9 mouse cellular contexts compared by ENCODE assay signal in the genomic region with DNA sequence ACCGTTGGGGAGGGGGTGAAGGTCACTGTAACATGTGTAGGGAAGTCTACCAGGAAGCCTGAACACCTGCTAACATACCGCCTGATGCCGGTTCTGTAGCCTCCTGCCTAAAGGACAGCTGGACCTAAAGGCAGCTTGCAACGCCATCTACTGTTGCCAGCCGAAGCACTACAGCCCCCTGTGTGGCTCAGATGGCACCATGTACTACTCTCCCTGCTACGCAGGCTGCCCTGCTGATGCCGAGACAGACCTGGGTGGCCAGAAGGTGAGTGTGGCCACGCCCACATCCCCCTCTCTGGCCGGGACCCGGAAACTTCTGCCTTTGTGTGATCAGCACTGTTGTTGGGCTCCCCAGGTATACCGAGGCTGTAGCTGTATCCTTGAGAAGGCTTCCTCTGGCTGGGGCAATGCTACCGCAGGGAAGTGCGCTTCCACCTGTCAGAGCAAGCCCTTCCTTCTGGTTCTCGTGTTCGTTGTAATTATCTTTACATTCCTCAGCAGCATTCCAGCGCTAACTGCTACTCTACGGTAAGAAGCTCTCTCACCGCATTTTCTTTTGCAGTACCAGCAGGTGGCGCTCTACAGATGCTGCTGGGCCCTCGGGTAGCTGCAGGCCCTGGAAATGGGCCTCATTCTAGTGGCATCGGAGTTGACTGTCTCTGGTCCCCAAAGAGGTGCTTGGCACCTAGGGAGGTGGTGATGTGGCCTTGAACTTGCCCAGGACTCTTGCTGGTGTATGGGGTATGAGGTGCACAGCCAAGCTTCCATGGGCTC. TPM values are rescaled to one million over a fixed set of nuclear protein-coding genes. Genes with fewer than 3 reads are reported as not detected.
DNase-seq lines count a peak whose midpoint lies in the region; ATAC-seq and TF ChIP-seq lines count a peak whose summit lies in the region.
"Had no signal": no experiment of that assay in that cellular context is flagged by ENCODE, and none has a peak within 500 bp of the region (broad histone marks: within the 10 kb centered on the region; RNA-seq: fewer than 3 reads in every experiment).

No protein-coding gene starts in this region.

- DNase-seq in heart, adult 2 months = no peak
- DNase-seq in heart, adult 8-10 months (ENCODE audit: low spot score) = no peak
- peak; percentile 75 for DNase-seq in brain, embryonic 14.5 days (ENCODE audit: low read depth)
- DNase-seq in limb, embryonic 11.5 days (ENCODE audit: low spot score) = peak; percentile 73

- intact Hi-C loops in heart, adult 2 months (cut with DNase I) = loop anchor here (1.0 to 5.0 kb wide), 3 partner anchors 106 to 305 kb away; a partner anchor contains a TSS

- H3K27ac ChIP-seq in heart, adult 2 months = no peak overlapping the region
- no peak overlapping the region for H3K27ac ChIP-seq in heart, embryonic 13.5 days (replicated peaks)
- H3K27ac ChIP-seq in limb, embryonic 11.5 days (replicated peaks; ENCODE audit: low read depth, low read length) = no peak overlapping the region
- no peak overlapping the region for H3K27ac ChIP-seq in midbrain, embryonic 16.5 days (ENCODE audit: low read length)
- H3K27ac ChIP-seq: embryonic facial prominence, embryonic 15.5 days had no signal

- no peaks in the 10 kb centered on the region for H3K36me3 ChIP-seq in heart, adult 2 months (ENCODE audit: control insufficient read depth, insufficient read depth, low read length)
- H3K36me3 ChIP-seq in E14TG2a.4 (ENCODE audit: insufficient read depth, low read length) = peaks cover 48% of the 10 kb centered on the region
- H3K36me3 ChIP-seq in heart, embryonic 13.5 days = no peaks in the 10 kb centered on the region
- H3K36me3 ChIP-seq in limb, embryonic 11.5 days (ENCODE audit: control insufficient read depth, insufficient read depth, low read length) = no peaks in the 10 kb centered on the region
- H3K36me3 ChIP-seq in midbrain, embryonic 16.5 days (ENCODE audit: control insufficient read depth, insufficient read depth, low read length) = no peaks in the 10 kb centered on the region
- H3K36me3 ChIP-seq: embryonic facial prominence, embryonic 15.5 days had no signal

- WGBS in heart, adult 2 months = 14% methylated on average over 21 of the region's 21 CpGs
- whole genome bisulfite sequencing in heart, embryonic 13.5 days = 8% methylated on average over 21 of the region's 21 CpGs
- 6% methylated on average over 21 of the region's 21 CpGs for WGBS in limb, embryonic 11.5 days
- WGBS in midbrain, embryonic 16.5 days = 5% methylated on average over 21 of the region's 21 CpGs

- no peak for TF ChIP-seq EP300 in heart, adult 2 months (IDR thresholded peaks at IDR 0.05; ENCODE audit: insufficient read depth, low read depth, low read length)

- no peak overlapping the region for H3K4me3 ChIP-seq in heart, adult 2 months
- H3K4me3 ChIP-seq in E14TG2a.4 (replicated peaks; ENCODE audit: low read length) = peak overlapping the region; percentile 63
- H3K4me3 ChIP-seq in heart, embryonic 13.5 days = no peak overlapping the region
- H3K4me3 ChIP-seq in limb, embryonic 11.5 days (ENCODE audit: low read depth, low read length) = no peak overlapping the region
- no peak overlapping the region for H3K4me3 ChIP-seq in midbrain, embryonic 16.5 days (ENCODE audit: low read depth, low read length)
- H3K4me3 ChIP-seq: embryonic facial prominence, embryonic 15.5 days had no signal

- H3K27me3 ChIP-seq in heart, adult 2 months (ENCODE audit: control insufficient read depth, insufficient read depth, low read length) = no peaks in the 10 kb centered on the region
- peaks cover 13% of the 10 kb centered on the region; the same call in 1 of the 2 replicates for H3K27me3 ChIP-seq in E14TG2a.4 (ENCODE audit: insufficient read depth, low read length)
- peaks cover 18% of the 10 kb centered on the region for H3K27me3 ChIP-seq in heart, embryonic 13.5 days (replicated peaks)
- 0 out of 2 replicates have a peak, but pooled peaks cover 4% of the 10 kb centered on the region for H3K27me3 ChIP-seq in limb, embryonic 11.5 days (ENCODE audit: control insufficient read depth, insufficient read depth, low read length)
- H3K27me3 ChIP-seq in midbrain, embryonic 16.5 days (ENCODE audit: control insufficient read depth, insufficient read depth, low read depth, low read length) = no peaks in the 10 kb centered on the region

- ATAC-seq in heart, embryonic 13.5 days (ENCODE audit: extremely low read depth, insufficient number of reproducible peaks, low FRiP score, low TSS enrichment) = no peak
- peak; percentile 52 for ATAC-seq in limb, embryonic 11.5 days (ENCODE audit: insufficient number of reproducible peaks, low FRiP score, low TSS enrichment, low read depth)
- ATAC-seq in midbrain, embryonic 16.5 days = peak; percentile 57
- ATAC-seq in erythroid progenitor cell, adult 5-6 weeks (replicated peaks; ENCODE audit: low FRiP score, poor library complexity, severe bottlenecking) = no peak

- TF ChIP-seq CTCF in heart, adult 2 months (IDR thresholded peaks at IDR 0.05) = peak; percentile 68
- TF ChIP-seq CTCF in E14TG2a.4 (conservative IDR thresholded peaks at IDR 0.05; ENCODE audit: low read length) = peak; percentile 88
- peak; percentile 85 for TF ChIP-seq CTCF in brain, embryonic 14.5 days (IDR thresholded peaks at IDR 0.05; ENCODE audit: borderline replicate concordance, extremely low read depth, insufficient read depth, insufficient read length)

- H3K4me2 ChIP-seq in heart, embryonic 13.5 days = peak overlapping the region; percentile 35; the same call in 1 of the 2 replicates
- peak overlapping the region; percentile 36 for H3K4me2 ChIP-seq in limb, embryonic 11.5 days (ENCODE audit: low read depth, severe bottlenecking)
- H3K4me2 ChIP-seq in midbrain, embryonic 16.5 days (ENCODE audit: low read length) = no peak overlapping the region
- H3K4me2 ChIP-seq: embryonic facial prominence, embryonic 15.5 days had no signal

- 0 out of 2 replicates have a peak, but pooled peaks cover 1% of the 10 kb centered on the region for H3K4me1 ChIP-seq in heart, adult 2 months (ENCODE audit: control insufficient read depth, insufficient read depth, low read length)
- peaks cover 20% of the 10 kb centered on the region for H3K4me1 ChIP-seq in E14TG2a.4 (replicated peaks; ENCODE audit: low read depth, low read length)
- H3K4me1 ChIP-seq in heart, embryonic 13.5 days = peaks cover 6% of the 10 kb centered on the region; the same call in 1 of the 2 replicates
- peaks cover 4% of the 10 kb centered on the region; the same call in 1 of the 2 replicates for H3K4me1 ChIP-seq in limb, embryonic 11.5 days (ENCODE audit: control insufficient read depth, insufficient read depth, low read length)
- no peaks in the 10 kb centered on the region for H3K4me1 ChIP-seq in midbrain, embryonic 16.5 days (ENCODE audit: control insufficient read depth, insufficient read depth, low read length)

- no peak for TF ChIP-seq POLR2A in heart, adult 2 months (IDR thresholded peaks at IDR 0.05; ENCODE audit: insufficient read depth, low read depth, low read length)
- no peak for TF ChIP-seq POLR2A in brain, embryonic 14.5 days (IDR thresholded peaks at IDR 0.05; ENCODE audit: borderline replicate concordance, extremely low read depth, insufficient read depth, insufficient read length, poor library complexity, severe bottlenecking)

- H3K9me3 ChIP-seq in E14TG2a.4 (ENCODE audit: low read length) = no peaks in the 10 kb centered on the region
- H3K9me3 ChIP-seq in heart, embryonic 13.5 days = no peaks in the 10 kb centered on the region
- H3K9me3 ChIP-seq in limb, embryonic 11.5 days (ENCODE audit: control insufficient read depth, low read length) = no peaks in the 10 kb centered on the region
- no peaks in the 10 kb centered on the region for H3K9me3 ChIP-seq in midbrain, embryonic 16.5 days (replicated peaks; ENCODE audit: control insufficient read depth, low read length, poor library complexity, severe bottlenecking)
- H3K9me3 ChIP-seq: embryonic facial prominence, embryonic 15.5 days had no signal

- H3K9ac ChIP-seq in heart, adult 2 months (ENCODE audit: low read depth, low read length) = no peak overlapping the region
- no peak overlapping the region for H3K9ac ChIP-seq in heart, embryonic 13.5 days
- H3K9ac ChIP-seq in limb, embryonic 11.5 days (ENCODE audit: low read length) = 0 out of 2 replicates have a peak overlapping the region, but pooled peaks have one; percentile 22
- no peak overlapping the region for H3K9ac ChIP-seq in midbrain, embryonic 16.5 days (ENCODE audit: low read depth, low read length)
- H3K9ac ChIP-seq: embryonic facial prominence, embryonic 15.5 days had no signal

- H3K79me2 ChIP-seq in heart, adult 2 months (replicated peaks; ENCODE audit: control insufficient read depth, insufficient read depth, low read length) = no peaks in the 10 kb centered on the region

RNA-seq across cellular contexts. Expression of a gene that starts 16.4 kb away (rescaled TPM):
- total RNA-seq in heart, adult 2 months (2021) = not detected
- 0.26 and 0.94 TPM in 2 replicates for polyA plus RNA-seq in heart, adult 2 months (2012; rRNA removed)
- under 1 TPM in 2 of 4 experiments, not detected in 2; 0.09 to 0.34 TPM for total RNA-seq in heart, adult 8-10 months (2022)
- polyA plus RNA-seq in brain, embryonic 14.5 days (2012; rRNA removed) = 2.1 and 2.7 TPM in 2 replicates
- polyA plus RNA-seq in heart, embryonic 13.5 days (2015; fragmentation: Nextera tagmentation; extraction: Ambion mirVana) = 0.32 and 0.38 TPM in 2 replicates
- 1.5 and 1.9 TPM in 2 replicates for polyA plus RNA-seq in limb, embryonic 11.5 days (2014; fragmentation: Nextera tagmentation; extraction: Ambion mirVana)
- 1.7 and 2.4 TPM in 2 replicates for polyA plus RNA-seq in midbrain, embryonic 16.5 days (2015; fragmentation: Nextera tagmentation; extraction: Ambion mirVana)
- 5.9 and 8.3 TPM in 2 replicates for total RNA-seq in erythroid progenitor cell, adult 5-6 weeks (2015; ENCODE audit: low replicate concordance)
- 1.5 TPM in 1 of 2 replicates, not detected in the other for total RNA-seq in erythroid progenitor cell, adult 5-6 weeks (2017; ENCODE audit: low replicate concordance)

RNA-seq across cellular contexts. Expression of a gene that starts 27.3 kb away (rescaled TPM):
- not detected for total RNA-seq in heart, adult 2 months (2021)
- polyA plus RNA-seq in heart, adult 2 months (2012; rRNA removed) = 0.09 TPM in 1 of 2 replicates, not detected in the other
- not detected for total RNA-seq in heart, adult 8-10 months (2022)
- polyA plus RNA-seq in brain, embryonic 14.5 days (2012; rRNA removed) = 3.6 and 4.3 TPM in 2 replicates
- 1.3 and 1.8 TPM in 2 replicates for polyA plus RNA-seq in heart, embryonic 13.5 days (2015; fragmentation: Nextera tagmentation; extraction: Ambion mirVana)
- polyA plus RNA-seq in limb, embryonic 11.5 days (2014; fragmentation: Nextera tagmentation; extraction: Ambion mirVana) = not detected in 2 replicates
- polyA plus RNA-seq in midbrain, embryonic 16.5 days (2015; fragmentation: Nextera tagmentation; extraction: Ambion mirVana) = 2.7 and 3.3 TPM in 2 replicates
- total RNA-seq in erythroid progenitor cell, adult 5-6 weeks (2015; ENCODE audit: low replicate concordance) = not detected in 2 replicates
- total RNA-seq in erythroid progenitor cell, adult 5-6 weeks (2017; ENCODE audit: low replicate concordance) = not detected in 2 replicates

Comparison
In these comparisons a context has a peak if more than half of its experiments do, and no peak if none do; other contexts are left out.
1. DNase-seq: peak in brain, embryonic 14.5 days (single experiment) and limb, embryonic 11.5 days (single experiment); none in heart, adult 2 months (0 of 2) and heart, adult 8-10 months (single experiment).
2. ATAC-seq: peak in limb, embryonic 11.5 days (single experiment) and midbrain, embryonic 16.5 days (single experiment); none in heart, embryonic 13.5 days (single experiment) and erythroid progenitor cell, adult 5-6 weeks (single experiment).
3. Peak in every context shown above with its lines, with median percentiles within 50 percentile points of each other: CTCF ChIP-seq.